Mouse (Mus musculus) central nervous system, embryonic 14 days (tissue): ENCODE measurements around the gene Scyl2. TPM values are rescaled to one million over a fixed set of nuclear protein-coding genes. Genes with fewer than 3 reads are reported as not detected.

Source experiments
- polyA plus RNA-seq: library from polyadenylated mRNA; depleted of rRNA; stranded (reverse); fragments of >200 nt; gene quantifications from 2 replicates; pipeline ENCODE4 v1.2.3, GENCODE M21; 2012; rRNA removed

Gene Scyl2
- polyA plus RNA-seq, result 41.4 and 46.2 TPM in 2 replicates

GRCm38 (mm10) chr10:89686139-89686808 is at the start of gene Scyl2:
Scyl2 (minus strand) TSS chr10:89686285.

GRCm38 (mm10) chr10:89732001-89732794 is 46.1 kb upstream of the Scyl2 start, which contains the start of gene Actr6:
Actr6 (minus strand) TSS chr10:89732295.

GRCm38 (mm10) chr10:89621129-89621528 is 65.0 kb downstream of the Scyl2 start, which contains the start of gene Slc17a8:
Slc17a8 (minus strand) TSS chr10:89621253.

Other genes starting within 250 kb of the Scyl2 start
- 4.2 and 4.6 TPM in 2 replicates for gene Gas2l3, start 242.3 kb downstream of the Scyl2 start, polyA plus RNA-seq
- gene Nr1h4, start 152.7 kb downstream of the Scyl2 start, polyA plus RNA-seq, result 0.04 and 0.05 TPM in 2 replicates
- gene Slc17a8, start 65.0 kb downstream of the Scyl2 start, polyA plus RNA-seq, result 1.4 and 2.3 TPM in 2 replicates
- gene Actr6, start 46.0 kb upstream of the Scyl2 start, polyA plus RNA-seq, result 22.0 and 27.0 TPM in 2 replicates
- gene Uhrf1bp1l, start 58.7 kb upstream of the Scyl2 start, polyA plus RNA-seq, result 39.0 and 42.7 TPM in 2 replicates
- gene Anks1b, start 187.2 kb upstream of the Scyl2 start, polyA plus RNA-seq, result 48.5 and 55.0 TPM in 2 replicates